Mouse (Mus musculus) cerebellum, adult 11-12 months (tissue): ENCODE data around the gene Smurf1.

ENCODE experiments used
- DNase-seq: peaks from one replicate; pipeline ENCODE4 v3.0.0; 2022

The Smurf1 gene

GRCm38 (mm10) chr5:144913361-144913760, 52.3 kb downstream of the Smurf1 start:
- DNase-seq = no peak

DNA sequence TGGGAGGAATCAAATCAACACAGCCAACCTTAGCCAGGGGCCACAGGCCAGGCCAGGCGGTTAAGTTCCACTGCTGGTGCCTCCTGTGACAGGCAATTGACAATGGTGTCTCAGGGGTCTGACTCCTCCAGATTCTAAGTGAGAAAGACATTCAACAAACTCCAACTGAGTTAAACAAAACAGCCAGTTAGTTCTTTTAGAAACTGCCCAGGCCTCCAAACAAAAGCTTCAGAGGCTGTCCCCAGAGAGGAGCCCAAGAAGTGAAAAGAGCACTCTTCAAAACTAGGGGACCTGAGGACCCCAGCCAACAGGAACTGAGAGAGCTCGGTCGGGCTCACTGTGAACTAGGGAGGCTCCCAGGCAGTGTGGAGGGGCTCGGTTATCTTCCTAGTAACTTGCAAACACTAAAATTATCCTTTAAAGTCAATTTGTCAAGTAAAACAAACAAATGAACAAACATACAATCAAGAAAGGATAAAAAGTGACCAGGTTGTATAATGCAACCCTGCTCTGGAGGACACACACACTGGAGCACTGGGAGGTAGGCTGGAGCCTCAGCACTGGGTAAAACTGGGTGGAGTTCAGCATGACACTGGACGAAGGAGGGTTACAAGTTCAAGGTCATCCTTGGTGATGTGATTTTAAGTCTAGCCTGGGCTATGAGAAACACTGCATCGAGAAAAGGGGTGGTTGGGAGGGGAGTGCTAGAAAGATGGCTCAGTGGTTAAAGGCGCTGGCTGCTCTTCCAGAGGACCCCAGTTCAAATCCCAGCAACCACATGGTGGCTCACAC, 52.9 kb downstream of the Smurf1 start:
- DNase-seq = no peak

DNA sequence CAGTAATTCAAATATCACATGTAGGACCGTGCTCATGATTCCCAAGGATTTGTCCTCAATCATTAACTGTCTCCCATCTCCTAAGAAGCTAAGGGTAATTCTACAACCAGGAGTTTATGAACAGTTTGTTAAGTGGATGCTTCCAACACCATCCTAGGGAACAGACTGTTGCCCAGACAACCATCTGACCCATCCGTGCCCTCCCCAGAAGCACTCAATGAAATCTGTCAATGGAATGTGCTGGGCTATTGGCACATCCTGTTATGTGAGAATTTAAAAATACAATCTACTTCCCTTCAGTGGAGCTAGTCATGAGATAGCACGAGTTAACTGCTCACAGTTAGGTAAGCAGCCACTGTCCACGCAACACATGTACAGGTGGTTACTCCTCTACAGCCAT, 56.1 kb downstream of the Smurf1 start:
- no peak for DNase-seq

DNA sequence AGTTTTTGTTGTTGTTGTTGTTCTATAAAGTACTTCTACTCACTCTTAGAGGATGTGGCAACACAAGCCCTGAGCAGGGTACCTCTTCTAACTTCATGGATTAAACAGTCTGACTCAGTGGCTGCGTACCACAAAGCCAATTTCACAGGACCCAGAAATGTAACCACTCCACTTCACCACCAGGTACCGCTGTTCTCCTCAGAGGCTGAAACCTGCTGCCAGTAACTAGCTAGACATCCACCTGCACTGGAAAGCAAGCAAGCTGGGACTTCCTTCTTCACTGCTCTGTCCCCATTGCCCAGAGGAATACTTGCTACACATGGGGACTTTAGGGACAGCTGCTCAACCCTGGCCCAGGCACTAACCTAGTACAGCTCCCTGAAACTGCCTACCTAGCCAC, 58.1 kb downstream of the Smurf1 start:
- DNase-seq = no peak

DNA sequence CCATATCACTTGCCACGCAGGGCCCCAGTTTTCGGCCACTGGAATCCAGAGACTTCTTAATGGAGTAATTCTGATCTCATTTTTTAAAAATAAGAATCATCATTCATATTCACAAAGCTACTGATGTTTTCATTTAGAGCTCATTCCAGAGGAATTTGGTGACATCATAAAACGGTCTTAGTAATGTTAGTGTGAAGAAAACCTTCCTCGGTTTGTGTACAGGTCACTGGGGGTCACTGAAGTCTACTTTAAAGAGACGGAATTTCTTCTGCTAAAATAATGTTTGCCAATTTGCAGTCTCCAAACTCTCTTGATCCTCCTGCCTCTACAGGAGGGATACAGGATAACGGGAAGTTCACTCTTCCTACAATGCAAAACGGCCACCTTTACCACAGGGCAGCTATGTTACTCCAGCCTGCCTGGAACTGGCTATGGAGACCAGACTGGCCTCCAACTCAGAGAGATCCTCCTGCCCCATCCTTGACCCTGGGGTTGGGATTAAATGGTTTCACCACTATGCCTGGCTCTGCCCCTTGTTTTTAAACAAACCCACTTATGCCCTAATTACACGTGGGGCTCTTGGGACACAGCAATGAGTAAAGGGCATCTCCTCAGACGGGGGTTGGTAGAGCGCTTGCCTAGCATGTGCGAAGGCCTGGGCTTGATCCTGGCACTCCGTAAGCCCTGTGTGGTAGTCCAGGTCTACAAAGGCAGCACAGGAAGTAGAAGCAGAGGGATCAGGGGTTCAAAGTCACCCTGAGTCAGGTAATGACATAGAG, 61.1 kb downstream of the Smurf1 start:
- DNase-seq = no peak

DNA sequence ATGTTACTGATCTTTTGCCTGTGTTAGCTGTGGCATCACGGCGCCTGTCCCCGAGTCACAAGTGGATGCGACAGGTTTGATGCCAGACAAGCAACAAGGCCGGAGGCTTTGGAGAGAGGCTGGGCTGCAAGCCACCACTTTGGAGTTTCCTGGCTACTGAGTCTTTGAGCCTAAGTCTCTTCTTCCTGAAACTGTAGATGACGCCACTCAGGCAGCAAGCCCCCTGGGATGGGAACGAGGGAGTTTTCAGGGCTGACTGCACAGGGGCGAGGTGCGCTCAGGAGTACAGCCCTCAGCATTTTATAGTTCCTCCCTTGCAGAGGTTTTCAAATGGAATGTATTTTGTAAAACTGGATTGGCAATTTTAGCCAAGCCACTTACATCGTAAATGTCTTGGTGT, 63.9 kb downstream of the Smurf1 start:
- no peak for DNase-seq

- no peak for DNase-seq
Observed at GRCm38 (mm10) chr5:144901035-144901434, 64.6 kb downstream of the Smurf1 start.

GRCm38 (mm10) chr5:144898448-144899052, 67.1 kb downstream of the Smurf1 start:
- DNase-seq = no peak

- no peak for DNase-seq
Observed at GRCm38 (mm10) chr5:144897881-144898280, 67.8 kb downstream of the Smurf1 start.

- no peak for DNase-seq
Observed at GRCm38 (mm10) chr5:144891276-144891675, 74.4 kb downstream of the Smurf1 start.

DNA sequence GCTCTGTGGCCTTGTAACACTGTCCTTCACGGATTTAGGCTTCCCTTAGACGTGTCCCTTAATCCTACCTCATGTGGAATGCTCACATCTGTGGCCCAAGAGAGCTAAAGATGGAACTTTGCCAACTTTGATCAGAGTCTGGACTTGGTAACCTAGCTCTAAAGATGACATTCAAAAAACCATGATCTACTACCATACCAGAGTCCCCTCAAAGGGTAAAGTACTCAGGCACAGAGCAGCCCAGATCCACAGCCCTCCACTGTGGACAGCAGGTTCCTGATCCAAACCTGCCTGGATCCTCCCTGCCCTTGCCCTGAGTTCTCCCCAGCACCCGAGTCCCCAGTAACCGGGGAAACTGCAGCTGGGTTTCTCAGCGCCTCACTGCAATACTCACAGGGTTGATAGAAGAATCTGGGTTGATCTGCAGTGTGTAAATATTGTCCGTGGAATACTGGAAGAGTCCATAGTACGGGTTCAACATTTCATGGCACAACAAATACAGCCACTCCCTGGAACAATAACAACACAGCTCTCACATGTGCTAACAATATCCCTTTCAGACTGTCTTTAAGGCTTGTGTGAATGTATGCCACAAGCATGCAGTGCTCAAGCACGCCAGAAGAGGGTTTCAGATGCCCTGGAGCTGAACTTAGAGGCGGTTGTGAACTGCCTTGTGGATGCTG, 79.5 kb downstream of the Smurf1 start:
- no peak for DNase-seq

DNA sequence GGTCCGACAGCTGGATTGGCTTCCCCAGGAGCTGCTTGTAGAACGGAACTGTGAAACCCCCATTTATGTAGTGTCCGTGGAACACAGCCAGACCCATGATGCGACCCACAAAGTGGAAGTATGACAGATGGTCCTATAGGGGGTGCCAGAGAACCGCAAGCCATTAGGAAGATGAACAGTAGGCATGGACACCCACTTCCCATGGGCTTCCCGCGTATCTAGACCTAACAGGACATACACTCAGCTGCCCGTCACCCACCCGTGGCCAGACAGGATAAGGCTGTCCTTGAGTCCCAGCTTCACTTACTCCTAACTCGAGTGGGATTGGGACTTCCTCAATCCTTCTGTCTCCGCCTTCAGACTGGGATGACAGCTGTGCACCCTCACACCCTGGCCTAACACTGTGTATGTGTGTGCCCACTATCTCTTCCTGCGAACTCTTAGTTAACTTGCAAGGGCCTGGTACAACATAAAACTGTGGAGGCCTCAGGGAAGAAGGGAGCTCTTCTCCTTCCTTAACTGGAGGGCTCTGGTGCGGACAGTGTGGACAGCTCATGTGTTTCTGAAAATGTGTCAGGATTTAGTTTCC, 80.9 kb downstream of the Smurf1 start:
- no peak for DNase-seq

- DNase-seq = peak; percentile 84
Observed at GRCm38 (mm10) chr5:144881670-144882399, 83.8 kb downstream of the Smurf1 start.

DNA sequence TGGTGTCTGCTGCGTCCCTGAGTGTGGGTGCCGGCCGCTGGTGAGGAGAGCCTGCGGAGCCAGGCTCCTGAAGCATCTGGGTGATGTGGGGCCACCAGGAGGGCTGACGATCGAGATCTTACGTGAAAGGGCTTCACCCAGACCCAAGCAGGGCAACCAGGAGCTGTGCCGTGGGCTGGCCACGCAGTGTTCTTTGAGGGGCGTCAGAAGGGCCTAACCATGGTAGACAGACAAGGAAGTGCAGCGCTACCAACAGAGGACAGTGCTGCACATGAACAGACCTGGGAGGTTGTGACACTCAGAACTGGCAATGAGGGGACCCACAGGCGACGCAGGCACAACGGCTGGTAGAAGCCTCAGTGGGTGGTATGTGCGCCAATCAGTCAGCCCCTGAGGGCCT, 88.6 kb downstream of the Smurf1 start:
- DNase-seq = no peak

GRCm38 (mm10) chr5:144875892-144876291, 89.8 kb downstream of the Smurf1 start:
- DNase-seq = peak; percentile 68

DNA sequence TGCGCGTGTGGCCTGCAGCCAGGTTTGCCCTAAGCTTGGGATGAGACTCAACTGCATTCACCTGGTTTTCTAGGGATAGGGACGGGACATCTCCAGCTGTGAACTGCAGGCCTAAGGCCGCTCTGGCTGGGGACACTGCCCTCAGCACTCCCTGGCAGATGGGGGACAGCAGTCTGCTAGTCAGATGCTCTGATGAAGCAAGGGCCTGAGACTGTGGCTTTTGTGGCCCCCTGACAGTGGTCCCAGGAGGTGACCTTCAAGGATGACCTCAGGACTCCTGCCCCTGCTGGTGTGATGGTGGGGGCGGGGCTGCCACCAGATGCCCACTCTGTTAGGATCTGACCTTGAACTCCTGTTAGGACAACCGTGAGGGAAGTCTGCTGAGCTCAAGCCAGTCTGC, 90.4 kb downstream of the Smurf1 start:
- no peak for DNase-seq

DNA sequence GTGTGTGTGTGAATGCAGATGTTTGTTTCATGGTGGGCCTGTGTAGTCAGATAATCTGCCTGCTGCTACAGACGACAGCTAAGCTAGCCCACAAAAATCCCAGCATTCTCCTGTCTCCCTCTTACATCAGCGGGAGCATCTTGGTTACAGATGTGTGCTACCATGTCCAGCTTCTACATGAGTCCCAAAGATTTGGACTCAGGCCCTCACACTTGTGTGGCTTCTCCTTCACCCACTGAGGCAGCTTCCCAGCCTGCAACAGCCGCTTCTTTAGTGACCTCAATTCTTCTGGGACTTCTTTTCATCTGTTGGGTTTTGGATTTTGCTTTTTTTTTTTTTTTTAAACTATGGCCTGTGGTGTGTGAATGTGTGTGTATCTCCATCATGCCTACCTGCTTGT, 92.8 kb downstream of the Smurf1 start:
- no peak for DNase-seq

DNA sequence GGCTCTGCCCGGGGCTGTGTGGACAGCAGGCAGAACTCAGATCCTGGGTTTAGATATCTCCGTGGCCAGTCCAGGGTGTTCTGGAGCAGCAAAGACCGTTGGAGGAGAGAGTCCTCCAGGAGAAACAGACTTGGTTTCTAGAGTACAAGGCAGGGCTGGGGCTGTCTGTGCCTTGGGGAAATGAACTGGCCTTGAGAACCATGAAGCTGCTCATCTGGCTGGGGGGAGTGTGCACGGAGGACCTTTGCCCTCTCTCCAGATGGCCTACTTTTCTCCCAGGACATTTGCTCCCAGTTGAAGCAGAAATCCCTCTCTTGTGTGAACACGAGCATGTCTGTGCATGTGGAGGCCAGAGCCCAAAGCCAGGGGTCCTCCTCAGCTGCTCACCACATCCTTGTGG, 93.3 kb downstream of the Smurf1 start:
- DNase-seq = no peak

DNA sequence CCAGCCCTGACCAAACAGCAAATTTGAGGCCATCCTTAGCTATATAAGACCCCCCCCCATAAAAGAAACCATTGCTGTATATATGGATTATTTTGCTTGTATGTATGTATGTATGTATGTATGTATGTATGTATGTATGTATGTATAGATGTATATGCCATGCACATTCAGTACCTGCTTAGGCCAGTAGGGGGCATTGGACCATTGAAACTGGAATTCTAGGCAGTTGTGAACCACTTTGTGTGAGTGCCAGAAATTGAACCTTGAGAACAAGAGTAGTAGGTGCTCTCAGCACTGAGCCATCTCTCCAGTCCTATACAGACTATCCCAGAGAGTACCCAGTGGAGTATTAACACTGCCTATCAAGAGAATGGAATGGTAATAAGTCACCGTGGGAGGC, 93.9 kb downstream of the Smurf1 start:
- DNase-seq = no peak

- DNase-seq = no peak
Observed at GRCm38 (mm10) chr5:144870782-144871181, 94.9 kb downstream of the Smurf1 start.

GRCm38 (mm10) chr5:144869466-144869865, 96.2 kb downstream of the Smurf1 start:
- DNase-seq = no peak

GRCm38 (mm10) chr5:144866923-144867322, 98.7 kb downstream of the Smurf1 start:
- no peak for DNase-seq
